Mouse (Mus musculus) kidney, embryonic 16.5 days (tissue): ENCODE measurements around the gene Nudt7. TPM values are rescaled to one million over a fixed set of nuclear protein-coding genes. Genes with fewer than 3 reads are reported as not detected.

Experiments used
- ATAC-seq: fragments of 200-750 bp; cut with Nextera tagmentation; 2 replicates; pipeline ENCODE4 v1.8.0; 2017; ENCODE audit warnings: moderate TSS enrichment; ENCODE audit not compliant: low FRiP score, low TSS enrichment
- H3K27ac ChIP-seq: fragments of 300-500 bp; sonication (generic); 2 replicates; pipeline ENCODE4 v1.5.1; 2014; ENCODE audit warnings: low read length
- H3K27me3 ChIP-seq: fragments of 300-500 bp; sonication (generic); 2 replicates; pipeline ENCODE4 v1.6.1; 2014; ENCODE audit warnings: low read length, control low read depth, mixed read lengths; ENCODE audit not compliant: insufficient read depth
- H3K36me3 ChIP-seq: fragments of 300-500 bp; sonication (generic); 2 replicates; pipeline ENCODE4 v1.6.1; 2014; ENCODE audit warnings: low read length, control low read depth, mixed read lengths; ENCODE audit not compliant: insufficient read depth
- H3K4me1 ChIP-seq: fragments of 300-500 bp; sonication (generic); 2 replicates; pipeline ENCODE4 v1.6.1; 2014; ENCODE audit warnings: low read length, control low read depth, mixed read lengths; ENCODE audit not compliant: insufficient read depth
- H3K4me2 ChIP-seq: fragments of 300-500 bp; sonication (generic); replicated peaks from 2 replicates; pipeline ENCODE4 v1.6.1; 2014; ENCODE audit warnings: low read depth, low read length
- H3K4me3 ChIP-seq: fragments of 300-500 bp; sonication (generic); 2 replicates; pipeline ENCODE4 v1.5.1; 2014; ENCODE audit warnings: mild to moderate bottlenecking, low read length
- H3K9ac ChIP-seq: fragments of 300-500 bp; sonication (generic); replicated peaks from 2 replicates; pipeline ENCODE4 v1.6.1; 2014; ENCODE audit warnings: low read length
- H3K9me3 ChIP-seq: fragments of 300-500 bp; sonication (generic); 2 replicates; pipeline ENCODE4 v1.6.1; 2016; ENCODE audit warnings: low read length, control low read depth
- WGBS: fragments of 180-500 bp; shearing (Covaris S2); extraction: QIAGEN DNeasy Blood & Tissue Kit; methylation state at CpG from one replicate; pipeline ENCODE4 v1.1.7; 2014; 5-methylcytosine and 5-hydroxymethylcytosine counted together
- polyA plus RNA-seq: library from polyadenylated mRNA; unstranded; fragments of >200 nt; fragmentation: Nextera tagmentation; extraction: Ambion mirVana; gene quantifications from 2 replicates; pipeline ENCODE4 v1.2.1, GENCODE M21; 2015

Nudt7 gene
- polyA plus RNA-seq, 1 experiment from 2014 or later = 18.2 TPM

DNA sequence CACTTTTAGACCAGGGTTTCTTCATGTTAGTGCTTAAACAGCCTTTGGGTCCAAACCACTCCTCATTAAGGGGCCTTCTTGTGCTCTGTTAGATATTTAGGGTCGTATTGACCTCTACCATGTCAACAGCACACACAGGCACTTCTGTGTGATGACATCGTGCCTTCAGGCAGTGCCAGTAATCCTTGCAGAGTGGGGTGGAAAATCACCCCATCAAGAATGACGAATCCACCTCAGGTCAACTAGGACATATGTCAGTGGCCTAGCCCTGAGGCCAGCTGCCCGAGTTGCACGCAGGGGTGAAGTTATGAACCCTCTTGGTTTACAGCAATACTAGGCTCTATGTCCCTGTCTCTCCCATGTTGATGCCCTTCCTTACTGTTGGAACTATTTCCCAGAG lies 3.8 kb downstream of the Nudt7 start:
- Histone ChIP-seq H3K27me3 (no peaks in the 10 kb centered on the region), H3K4me2 (no peak overlapping the region), H3K9ac (no peak overlapping the region), H3K4me1 (peaks cover 4% of the 10 kb centered on the region; the same call in 1 of the 2 replicates), H3K9me3 (no peaks in the 10 kb centered on the region), H3K4me3 (no peak overlapping the region), H3K36me3 (no peaks in the 10 kb centered on the region), H3K27ac (no peak overlapping the region)
- no peak for ATAC-seq
- WGBS = 74% methylated on average over 5 of the region's 5 CpGs

DNA sequence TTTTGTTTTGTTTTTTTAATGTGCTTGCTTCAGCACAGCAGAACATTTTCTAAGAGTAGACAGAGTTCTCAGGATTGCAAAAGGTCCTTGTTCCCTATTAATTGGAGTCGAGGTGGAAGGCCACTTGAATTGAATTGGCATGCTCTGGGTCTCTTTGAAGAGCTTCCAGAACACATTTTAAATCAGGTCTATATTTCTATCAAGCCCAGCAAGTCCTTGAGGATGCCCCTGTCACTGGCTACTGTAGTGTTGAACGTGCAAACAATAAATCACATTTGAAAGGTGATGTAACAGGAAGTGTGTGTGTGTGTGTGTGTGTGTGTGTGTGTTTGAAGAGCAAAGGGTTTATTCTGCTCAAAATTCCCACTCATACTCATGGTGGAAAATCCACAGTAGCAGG lies 7.1 kb downstream of the Nudt7 start:
- H3K4me1 ChIP-seq = no peaks in the 10 kb centered on the region
- WGBS = 45% methylated on average over 2 of the region's 2 CpGs
- H3K27me3 ChIP-seq = no peaks in the 10 kb centered on the region
- no peak overlapping the region for H3K9ac ChIP-seq
- no peak overlapping the region for H3K27ac ChIP-seq
- no peak overlapping the region for H3K4me2 ChIP-seq
- no peaks in the 10 kb centered on the region for H3K36me3 ChIP-seq
- no peak overlapping the region for H3K4me3 ChIP-seq
- H3K9me3 ChIP-seq = no peaks in the 10 kb centered on the region
- no peak for ATAC-seq

DNA sequence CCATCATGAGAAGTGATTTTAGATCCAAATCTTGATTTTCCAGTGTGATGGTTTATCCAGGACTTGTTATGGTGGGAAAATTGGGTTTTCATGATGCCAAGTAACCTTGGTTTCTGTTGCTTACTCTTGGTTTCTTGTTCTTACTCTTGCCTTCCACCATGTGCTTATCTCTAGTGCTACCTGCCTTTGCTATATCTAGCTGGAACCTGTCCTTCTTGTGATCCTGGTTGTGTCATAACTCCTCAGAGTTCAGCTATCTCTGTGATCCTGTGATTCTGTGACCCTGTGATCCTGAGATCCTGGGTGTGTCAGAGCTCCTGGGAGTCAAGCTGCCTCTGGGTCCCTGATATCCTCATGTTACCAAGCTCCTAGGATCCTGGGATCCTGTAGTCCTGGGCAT lies 8.8 kb downstream of the Nudt7 start:
- ATAC-seq = no peak
- H3K4me1 ChIP-seq = no peaks in the 10 kb centered on the region
- H3K4me3 ChIP-seq = no peak overlapping the region
- no peak overlapping the region for H3K4me2 ChIP-seq
- no peak overlapping the region for H3K9ac ChIP-seq
- H3K9me3 ChIP-seq = no peaks in the 10 kb centered on the region
- H3K36me3 ChIP-seq = no peaks in the 10 kb centered on the region
- H3K27ac ChIP-seq = no peak overlapping the region
- no peaks in the 10 kb centered on the region for H3K27me3 ChIP-seq

- whole genome bisulfite sequencing = 73% methylated on average over 4 of the region's 4 CpGs
- Histone ChIP-seq H3K27me3 (no peaks in the 10 kb centered on the region), H3K9ac (no peak overlapping the region), H3K4me3 (no peak overlapping the region), H3K9me3 (no peaks in the 10 kb centered on the region), H3K36me3 (peaks cover 9% of the 10 kb centered on the region), H3K27ac (no peak overlapping the region), H3K4me1 (no peaks in the 10 kb centered on the region), H3K4me2 (no peak overlapping the region)
- no peak for ATAC-seq
Measured at GRCm38 (mm10) chr8:114143645-114144290, 10.4 kb downstream of the Nudt7 start.

- Histone ChIP-seq H3K9me3 (no peaks in the 10 kb centered on the region), H3K36me3 (no peaks in the 10 kb centered on the region), H3K9ac (no peak overlapping the region), H3K27ac (no peak overlapping the region), H3K4me3 (no peak overlapping the region), H3K27me3 (no peaks in the 10 kb centered on the region), H3K4me1 (no peaks in the 10 kb centered on the region), H3K4me2 (no peak overlapping the region)
- 70% methylated on average over 6 of the region's 6 CpGs for WGBS
- no peak for ATAC-seq
Measured at GRCm38 (mm10) chr8:114153311-114154045, 20.1 kb downstream of the Nudt7 start.

DNA sequence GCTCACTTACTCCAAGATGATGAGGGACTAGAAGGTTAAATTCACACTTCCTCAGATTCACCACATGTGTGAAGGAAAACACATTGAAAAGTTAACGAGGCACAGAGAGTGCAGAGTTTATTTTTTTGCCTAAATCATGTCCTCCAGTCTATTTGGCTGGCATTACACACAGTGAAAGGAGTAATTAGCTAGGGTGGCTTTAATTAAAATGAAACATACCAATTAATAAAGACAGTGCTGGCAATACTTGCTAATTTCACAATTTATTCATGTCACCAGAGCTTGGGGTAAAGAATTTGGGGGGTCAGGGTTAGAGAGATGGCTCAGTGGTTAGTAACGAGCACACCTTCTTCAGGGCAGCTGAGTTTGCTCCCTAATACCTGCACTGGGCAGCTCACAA lies 25.2 kb downstream of the Nudt7 start:
- 56% methylated on average over 2 of the region's 2 CpGs for WGBS
- Histone ChIP-seq H3K9ac (no peak overlapping the region), H3K9me3 (no peaks in the 10 kb centered on the region), H3K4me2 (no peak overlapping the region), H3K4me1 (no peaks in the 10 kb centered on the region), H3K36me3 (no peaks in the 10 kb centered on the region), H3K4me3 (no peak overlapping the region), H3K27ac (no peak overlapping the region), H3K27me3 (no peaks in the 10 kb centered on the region)
- ATAC-seq = no peak

DNA sequence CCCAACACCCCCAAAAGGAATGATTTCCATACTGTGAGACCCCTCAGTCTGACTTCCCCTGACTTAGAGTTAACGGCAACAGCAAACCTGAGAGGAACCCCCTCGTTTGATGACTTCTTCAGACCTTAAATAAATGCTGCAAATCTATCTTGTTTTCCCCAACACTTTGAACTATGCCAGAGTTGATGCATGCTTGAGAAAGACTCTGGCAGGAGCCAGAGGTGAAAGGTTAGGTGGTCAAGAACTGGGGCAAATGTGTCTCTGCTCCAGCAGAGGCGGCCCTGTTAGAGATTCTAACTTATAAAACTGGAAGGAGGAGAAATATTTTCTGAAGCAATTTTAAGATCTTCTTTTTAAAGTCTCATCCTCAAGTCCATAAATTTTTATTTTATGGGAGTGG lies 26.3 kb downstream of the Nudt7 start:
- ATAC-seq = no peak
- no peaks in the 10 kb centered on the region for H3K36me3 ChIP-seq
- H3K9me3 ChIP-seq = no peaks in the 10 kb centered on the region
- H3K27ac ChIP-seq = no peak overlapping the region
- H3K27me3 ChIP-seq = no peaks in the 10 kb centered on the region
- H3K4me1 ChIP-seq = no peaks in the 10 kb centered on the region
- H3K9ac ChIP-seq = no peak overlapping the region
- no peak overlapping the region for H3K4me2 ChIP-seq
- H3K4me3 ChIP-seq = no peak overlapping the region
- 52% methylated on average over 3 of the region's 3 CpGs for whole genome bisulfite sequencing

GRCm38 (mm10) chr8:114163871-114164270 lies 30.5 kb downstream of the Nudt7 start:
- no peak for ATAC-seq
- no peak overlapping the region for H3K4me2 ChIP-seq
- no peak overlapping the region for H3K27ac ChIP-seq
- H3K4me1 ChIP-seq = no peaks in the 10 kb centered on the region
- 89% methylated on average over 3 of the region's 3 CpGs for WGBS
- no peaks in the 10 kb centered on the region for H3K27me3 ChIP-seq
- H3K9me3 ChIP-seq = no peaks in the 10 kb centered on the region
- no peaks in the 10 kb centered on the region for H3K36me3 ChIP-seq
- H3K9ac ChIP-seq = no peak overlapping the region
- no peak overlapping the region for H3K4me3 ChIP-seq

DNA sequence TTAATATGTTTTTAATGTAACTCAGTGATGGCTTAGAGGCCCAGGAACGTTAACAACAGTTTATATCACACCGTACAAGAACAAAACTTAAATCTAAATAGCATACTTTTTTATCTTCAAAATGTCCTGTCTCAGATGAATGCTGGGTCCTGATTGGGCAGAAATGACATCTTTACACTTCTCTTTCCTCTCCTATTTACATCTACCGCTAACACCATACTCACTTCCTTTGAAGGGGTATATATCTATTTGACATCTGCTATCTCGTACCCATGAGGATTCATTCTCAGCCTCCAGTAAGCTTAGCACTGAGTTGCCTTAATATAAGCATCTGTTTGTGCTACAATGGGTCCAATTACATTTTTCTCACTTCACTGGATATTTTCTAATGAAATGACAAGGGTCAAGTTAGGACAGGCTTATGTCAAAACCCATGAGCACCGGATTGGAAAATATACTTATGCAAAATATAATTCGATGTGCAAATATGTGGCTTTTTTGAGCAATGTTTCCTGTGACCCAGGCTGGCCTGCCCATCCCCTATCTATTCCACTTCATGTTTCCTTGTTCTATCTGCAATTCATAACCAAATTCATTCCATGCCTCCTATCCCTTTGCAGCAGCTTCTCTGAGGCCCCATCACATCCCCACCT lies 31.2 kb downstream of the Nudt7 start:
- Histone ChIP-seq H3K27ac (no peak overlapping the region), H3K4me3 (no peak overlapping the region), H3K9ac (no peak overlapping the region), H3K4me2 (no peak overlapping the region), H3K4me1 (no peaks in the 10 kb centered on the region), H3K9me3 (no peaks in the 10 kb centered on the region), H3K36me3 (no peaks in the 10 kb centered on the region), H3K27me3 (no peaks in the 10 kb centered on the region)
- 87% methylated on average over 6 of the region's 6 CpGs for WGBS
- no peak for ATAC-seq

DNA sequence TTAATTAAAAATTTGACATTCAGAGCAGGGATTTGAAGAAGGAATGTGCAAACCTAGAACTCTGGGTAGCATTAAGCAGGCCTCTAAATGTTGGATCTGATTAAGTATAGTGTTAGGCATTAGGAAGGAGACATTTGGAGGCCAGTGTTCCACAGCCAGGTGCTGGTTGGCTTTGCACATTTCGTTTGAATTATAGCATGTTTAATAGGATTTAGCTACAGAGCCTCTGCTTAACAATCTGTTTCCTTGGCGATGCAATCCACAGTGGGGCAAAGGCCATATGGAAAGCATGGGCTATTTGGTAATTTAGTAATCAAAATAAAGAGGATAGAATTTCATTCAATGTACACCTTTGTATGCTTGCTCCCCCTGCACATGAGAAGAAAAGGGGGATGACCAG lies 32.4 kb downstream of the Nudt7 start:
- Histone ChIP-seq H3K9me3 (no peaks in the 10 kb centered on the region), H3K36me3 (no peaks in the 10 kb centered on the region), H3K27ac (no peak overlapping the region), H3K27me3 (no peaks in the 10 kb centered on the region), H3K9ac (no peak overlapping the region), H3K4me2 (no peak overlapping the region), H3K4me3 (no peak overlapping the region), H3K4me1 (no peaks in the 10 kb centered on the region)
- no peak for ATAC-seq
- WGBS = 61% methylated on average over 2 of the region's 2 CpGs
